Mouse (Mus musculus): Measurements from ENCODE around the gene Copz1. TPM values are rescaled to one million over a fixed set of nuclear protein-coding genes. Genes with fewer than 3 reads are reported as not detected.

Copz1 gene
- polyA plus RNA-seq, 1 experiment from 2014 or later, result 162 TPM

GRCm38 (mm10) chr15:103285778-103286417 is 13.4 kb downstream of the Copz1 start:
- WGBS, result 19% methylated on average over 1 of the region's 1 CpGs
- TF ChIP-seq EP300 (IDR thresholded peaks at IDR 0.05) (no peak), CTCF (IDR thresholded peaks at IDR 0.05) (no peak)
- no peak overlapping the region for H3K9ac ChIP-seq (replicated peaks; ENCODE audit: low read depth)
- no peaks in the 10 kb centered on the region for H3K9me3 ChIP-seq (ENCODE audit: low read length)
- no peaks in the 10 kb centered on the region for H3K27me3 ChIP-seq (replicated peaks; ENCODE audit: insufficient read depth, low read length)
- peak overlapping the region; percentile 47 for H3K27ac ChIP-seq (ENCODE audit: low read length)
- H3K4me2 ChIP-seq (replicated peaks; ENCODE audit: low read depth, low read length), result no peak overlapping the region
- H3K4me3 ChIP-seq (ENCODE audit: low read depth, low read length), result no peak overlapping the region
- peak; percentile 29 for ATAC-seq
- peaks cover 3% of the 10 kb centered on the region; the same call in 1 of the 2 replicates for H3K4me1 ChIP-seq (ENCODE audit: insufficient read depth, low read depth, low read length)
- DNase-seq (ENCODE audit: low spot score), result peak; percentile 69
- no peaks in the 10 kb centered on the region for H3K36me3 ChIP-seq (ENCODE audit: insufficient read depth, low read length)

GRCm38 (mm10) chr15:103289600-103289999 is 17.1 kb downstream of the Copz1 start:
- peaks cover 9% of the 10 kb centered on the region; the same call in 1 of the 2 replicates for H3K36me3 ChIP-seq (ENCODE audit: insufficient read depth, low read length)
- H3K4me3 ChIP-seq (ENCODE audit: low read depth, low read length), result no peak overlapping the region
- no peak overlapping the region for H3K9ac ChIP-seq (replicated peaks; ENCODE audit: low read depth)
- 67% methylated on average over 5 of the region's 5 CpGs for WGBS
- no peak overlapping the region for H3K4me2 ChIP-seq (replicated peaks; ENCODE audit: low read depth, low read length)
- no peak for ATAC-seq
- TF ChIP-seq CTCF (IDR thresholded peaks at IDR 0.05), result no peak
- DNase-seq (ENCODE audit: low spot score), result no peak
- no peaks in the 10 kb centered on the region for H3K27me3 ChIP-seq (replicated peaks; ENCODE audit: insufficient read depth, low read length)
- no peaks in the 10 kb centered on the region for H3K9me3 ChIP-seq (ENCODE audit: low read length)
- no peak overlapping the region for H3K27ac ChIP-seq (ENCODE audit: low read length)
- peaks cover 3% of the 10 kb centered on the region; the same call in 1 of the 2 replicates for H3K4me1 ChIP-seq (ENCODE audit: insufficient read depth, low read depth, low read length)

- 60% methylated on average over 6 of the region's 6 CpGs for WGBS
- no peak overlapping the region for H3K27ac ChIP-seq (ENCODE audit: low read length)
- ATAC-seq, result peak; percentile 31; the same call in 1 of the 2 replicates
Measured at GRCm38 (mm10) chr15:103290417-103290816, 17.9 kb downstream of the Copz1 start.

GRCm38 (mm10) chr15:103290843-103291242 is 18.3 kb downstream of the Copz1 start:
- H3K4me1 ChIP-seq (ENCODE audit: insufficient read depth, low read depth, low read length), result 0 out of 2 replicates have a peak, but pooled peaks cover 3% of the 10 kb centered on the region
- 87% methylated on average over 9 of the region's 9 CpGs for WGBS
- H3K9ac ChIP-seq (replicated peaks; ENCODE audit: low read depth), result no peak overlapping the region
- no peak for ATAC-seq
- no peaks in the 10 kb centered on the region for H3K9me3 ChIP-seq (ENCODE audit: low read length)
- no peak overlapping the region for H3K27ac ChIP-seq (ENCODE audit: low read length)
- no peak overlapping the region for H3K4me3 ChIP-seq (ENCODE audit: low read depth, low read length)
- no peak for DNase-seq (ENCODE audit: low spot score)
- no peaks in the 10 kb centered on the region for H3K27me3 ChIP-seq (replicated peaks; ENCODE audit: insufficient read depth, low read length)
- no peak overlapping the region for H3K4me2 ChIP-seq (replicated peaks; ENCODE audit: low read depth, low read length)
- TF ChIP-seq CTCF (IDR thresholded peaks at IDR 0.05) (no peak), EP300 (IDR thresholded peaks at IDR 0.05) (no peak)
- H3K36me3 ChIP-seq (ENCODE audit: insufficient read depth, low read length), result peaks cover 9% of the 10 kb centered on the region; the same call in 1 of the 2 replicates

More at GRCm38 (mm10) chr15:103290417-103290816, 17.9 kb downstream of the Copz1 start:
- peaks cover 9% of the 10 kb centered on the region; the same call in 1 of the 2 replicates for H3K36me3 ChIP-seq (ENCODE audit: insufficient read depth, low read length)
- no peak for DNase-seq (ENCODE audit: low spot score)
- H3K9ac ChIP-seq (replicated peaks; ENCODE audit: low read depth), result no peak overlapping the region
- H3K4me2 ChIP-seq (replicated peaks; ENCODE audit: low read depth, low read length), result no peak overlapping the region
- TF ChIP-seq CTCF (IDR thresholded peaks at IDR 0.05) (no peak), EP300 (IDR thresholded peaks at IDR 0.05) (no peak)
- no peaks in the 10 kb centered on the region for H3K27me3 ChIP-seq (replicated peaks; ENCODE audit: insufficient read depth, low read length)
- no peak overlapping the region for H3K4me3 ChIP-seq (ENCODE audit: low read depth, low read length)
- H3K4me1 ChIP-seq (ENCODE audit: insufficient read depth, low read depth, low read length), result peaks cover 3% of the 10 kb centered on the region; the same call in 1 of the 2 replicates
- no peaks in the 10 kb centered on the region for H3K9me3 ChIP-seq (ENCODE audit: low read length)

GRCm38 (mm10) chr15:103292673-103293345 is 20.3 kb downstream of the Copz1 start:
- no peak overlapping the region for H3K27ac ChIP-seq (ENCODE audit: low read length)
- peaks cover 12% of the 10 kb centered on the region; the same call in 1 of the 2 replicates for H3K36me3 ChIP-seq (ENCODE audit: insufficient read depth, low read length)
- 87% methylated on average over 4 of the region's 4 CpGs for WGBS

GRCm38 (mm10) chr15:103293375-103293774 is 20.9 kb downstream of the Copz1 start:
- Histone ChIP-seq H3K4me2 (replicated peaks; ENCODE audit: low read depth, low read length) (no peak overlapping the region), H3K27me3 (replicated peaks; ENCODE audit: insufficient read depth, low read length) (no peaks in the 10 kb centered on the region), H3K4me1 (ENCODE audit: insufficient read depth, low read depth, low read length) (no peaks in the 10 kb centered on the region), H3K9ac (replicated peaks; ENCODE audit: low read depth) (no peak overlapping the region), H3K36me3 (ENCODE audit: insufficient read depth, low read length) (peaks cover 12% of the 10 kb centered on the region; the same call in 1 of the 2 replicates), H3K9me3 (ENCODE audit: low read length) (no peaks in the 10 kb centered on the region), H3K27ac (ENCODE audit: low read length) (no peak overlapping the region), H3K4me3 (ENCODE audit: low read depth, low read length) (no peak overlapping the region)
- WGBS, result 98% methylated on average over 2 of the region's 2 CpGs
- DNase-seq (ENCODE audit: low spot score) (no peak), ATAC-seq (no peak)
- TF ChIP-seq CTCF (IDR thresholded peaks at IDR 0.05) (peak; percentile 39), EP300 (IDR thresholded peaks at IDR 0.05) (no peak)

More at GRCm38 (mm10) chr15:103292673-103293345, 20.3 kb downstream of the Copz1 start:
- Histone ChIP-seq H3K9ac (replicated peaks; ENCODE audit: low read depth) (no peak overlapping the region), H3K4me1 (ENCODE audit: insufficient read depth, low read depth, low read length) (no peaks in the 10 kb centered on the region), H3K9me3 (ENCODE audit: low read length) (no peaks in the 10 kb centered on the region), H3K4me2 (replicated peaks; ENCODE audit: low read depth, low read length) (no peak overlapping the region), H3K27me3 (replicated peaks; ENCODE audit: insufficient read depth, low read length) (no peaks in the 10 kb centered on the region), H3K4me3 (ENCODE audit: low read depth, low read length) (no peak overlapping the region)
- DNase-seq (ENCODE audit: low spot score), result no peak
- ATAC-seq, result no peak
- TF ChIP-seq CTCF (IDR thresholded peaks at IDR 0.05) (no peak), EP300 (IDR thresholded peaks at IDR 0.05) (no peak)

All from lung, postnatal 0 days (tissue).